Mouse (Mus musculus) liver, embryonic 14.5 days (tissue): Measurements from ENCODE around the gene Tes3-ps.

Experiments used
- CTCF ChIP-seq: IDR thresholded peaks from 2 replicates; pipeline ENCODE4 v1.5.1; 2016; ENCODE audit warnings: antibody characterized with exemption, low read depth, control low read depth
- EP300 ChIP-seq: IDR thresholded peaks from 2 replicates; pipeline ENCODE4 v1.6.1; 2016; ENCODE audit warnings: antibody characterized with exemption, low read depth

DNA sequence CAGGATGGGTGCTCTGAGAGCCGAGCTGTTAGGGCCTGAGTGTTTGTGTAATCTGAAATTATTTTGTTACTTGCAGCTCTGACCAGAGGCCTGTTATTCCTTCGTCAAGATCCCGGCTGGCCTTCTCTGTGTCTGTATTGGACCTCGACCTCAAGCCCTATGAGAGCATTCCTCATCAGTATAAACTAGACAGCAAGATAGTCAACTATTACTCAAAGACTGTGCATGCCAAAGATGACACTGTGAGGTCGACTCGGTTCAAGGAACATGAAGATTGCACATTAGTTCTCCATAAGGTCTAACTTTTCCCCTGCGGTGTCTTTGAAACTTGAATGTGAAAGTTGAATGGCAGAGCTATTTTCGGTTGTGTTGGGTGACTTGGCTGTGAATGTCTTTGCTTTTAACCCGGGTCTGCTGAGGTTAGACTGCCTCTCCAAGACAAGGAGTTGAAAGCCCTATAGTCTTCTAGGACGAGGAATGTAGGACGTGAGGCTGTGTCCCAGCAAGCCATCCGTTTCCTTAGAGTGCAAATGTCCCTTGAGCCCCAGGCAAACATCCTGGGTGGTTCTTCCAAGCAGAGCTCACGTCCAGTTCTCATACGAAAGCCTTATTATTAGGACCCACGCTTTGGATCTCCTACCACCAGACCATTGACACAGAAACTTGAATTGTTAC, 31.5 kb upstream of the Tes3-ps start:
- TF ChIP-seq EP300 (no peak), CTCF (no peak)
